Mouse (Mus musculus) liver, adult 2 months (tissue): ENCODE measurements at regions not wholly inside any gene's neighbourhood (a gene's known extent, or its start where the extent isn't known, plus 50 kb on each side); places are given as distances from the start of the nearest gene placed in this dataset.
A peak's percentile ranks its signal among the peaks of the same experiment; 100 is the strongest.

ENCODE experiments used
- DNase-seq: peaks from one replicate; pipeline ENCODE4 v3.0.0-alpha.2; 2011; ENCODE audit warnings: low read depth, low spot score; ENCODE audit errors: extremely low read depth
- H3K27ac ChIP-seq: fragments of 200-500 bp; replicated peaks from 2 replicates; pipeline ENCODE4 v1.5.1; 2012; ENCODE audit warnings: low read depth, mild to moderate bottlenecking, control low read depth, inconsistent platforms, low read length; ENCODE audit not compliant: insufficient read depth
- H3K27me3 ChIP-seq: fragments of 200-500 bp; 2 replicates; pipeline ENCODE4 v1.6.1; 2012; ENCODE audit warnings: mild to moderate bottlenecking, moderate library complexity, low read length, inconsistent platforms; ENCODE audit not compliant: control insufficient read depth, insufficient read depth
- H3K36me3 ChIP-seq: fragments of 200-500 bp; 2 replicates; pipeline ENCODE4 v1.6.1; 2012; ENCODE audit warnings: low read length, inconsistent platforms; ENCODE audit not compliant: control insufficient read depth, insufficient read depth
- H3K4me1 ChIP-seq: fragments of 200-500 bp; 2 replicates; pipeline ENCODE4 v1.6.1; 2011; ENCODE audit warnings: low read length; ENCODE audit not compliant: control insufficient read depth, insufficient read depth
- H3K4me3 ChIP-seq: fragments of 200-500 bp; 2 replicates; pipeline ENCODE4 v1.5.1; 2011; ENCODE audit warnings: low read depth, mild to moderate bottlenecking, control low read depth, low read length, moderate library complexity; ENCODE audit not compliant: insufficient read depth
- H3K79me2 ChIP-seq: fragments of 200-500 bp; 2 replicates; pipeline ENCODE4 v1.6.1; 2012; ENCODE audit warnings: inconsistent platforms, mild to moderate bottlenecking, low read length, moderate library complexity; ENCODE audit not compliant: control insufficient read depth, insufficient read depth
- H3K9ac ChIP-seq: fragments of 200-500 bp; 2 replicates; pipeline ENCODE4 v1.6.1; 2012; ENCODE audit warnings: low read depth, mild to moderate bottlenecking, control low read depth, inconsistent platforms, low read length
- CTCF ChIP-seq: fragments of 200-500 bp; IDR thresholded peaks from 2 replicates; pipeline ENCODE4 v1.5.1; 2011; ENCODE audit warnings: low read depth, low read length, control low read depth
- POLR2A ChIP-seq: fragments of 200-500 bp; IDR thresholded peaks from 2 replicates; pipeline ENCODE4 v1.6.1; 2011; ENCODE audit warnings: low read length, control low read depth; ENCODE audit not compliant: insufficient read depth; ENCODE audit errors: extremely low read depth
- WGBS: fragments of 180-500 bp; shearing (Covaris S2); methylation state at CpG from one replicate; pipeline ENCODE4 v1.1.7; 2018; 5-methylcytosine and 5-hydroxymethylcytosine counted together

- no peak overlapping the region for H3K27ac ChIP-seq
- no peaks in the 10 kb centered on the region for H3K79me2 ChIP-seq
- 84% methylated on average over 3 of the region's 3 CpGs for WGBS
- DNase-seq: no peak
- no peaks in the 10 kb centered on the region for H3K4me1 ChIP-seq
- H3K4me3 ChIP-seq: no peak overlapping the region
- no peaks in the 10 kb centered on the region for H3K27me3 ChIP-seq
- no peaks in the 10 kb centered on the region for H3K36me3 ChIP-seq
- no peak for TF ChIP-seq CTCF
- TF ChIP-seq POLR2A: no peak
- H3K9ac ChIP-seq: no peak overlapping the region
Measured at GRCm38 (mm10) chr11:19468803-19469202, 450.0 kb upstream of the Meis1 start.

GRCm38 (mm10) chr11:19470648-19471341 is 452.0 kb upstream of the Meis1 start:
- Histone ChIP-seq H3K36me3 (no peaks in the 10 kb centered on the region), H3K79me2 (no peaks in the 10 kb centered on the region), H3K27ac (no peak overlapping the region), H3K9ac (no peak overlapping the region), H3K27me3 (no peaks in the 10 kb centered on the region), H3K4me1 (no peaks in the 10 kb centered on the region), H3K4me3 (no peak overlapping the region)
- WGBS: 75% methylated on average over 5 of the region's 5 CpGs
- no peak for DNase-seq
- no peak for TF ChIP-seq POLR2A

- Histone ChIP-seq H3K79me2 (no peaks in the 10 kb centered on the region), H3K4me1 (no peaks in the 10 kb centered on the region), H3K9ac (no peak overlapping the region), H3K36me3 (no peaks in the 10 kb centered on the region), H3K4me3 (no peak overlapping the region), H3K27ac (no peak overlapping the region), H3K27me3 (no peaks in the 10 kb centered on the region)
- no peak for DNase-seq
- TF ChIP-seq POLR2A: no peak
- no peak for TF ChIP-seq CTCF
- 51% methylated on average over 18 of the region's 18 CpGs for WGBS
Measured at GRCm38 (mm10) chr11:19475068-19475786, 448.9 kb upstream of the Spred2 start.

- Histone ChIP-seq H3K79me2 (no peaks in the 10 kb centered on the region), H3K27ac (no peak overlapping the region), H3K4me3 (no peak overlapping the region), H3K27me3 (no peaks in the 10 kb centered on the region), H3K9ac (no peak overlapping the region), H3K36me3 (no peaks in the 10 kb centered on the region), H3K4me1 (no peaks in the 10 kb centered on the region)
- TF ChIP-seq POLR2A (no peak), CTCF (no peak)
- peak; percentile 13 for DNase-seq
- WGBS: 66% methylated on average over 2 of the region's 2 CpGs
Measured at GRCm38 (mm10) chr11:19493089-19493756, 431.0 kb upstream of the Spred2 start.

GRCm38 (mm10) chr11:19521721-19522120 is 402.5 kb upstream of the Spred2 start:
- no peak for TF ChIP-seq CTCF
- TF ChIP-seq POLR2A: no peak
- no peak overlapping the region for H3K4me3 ChIP-seq
- WGBS: 94% methylated on average over 3 of the region's 3 CpGs
- no peaks in the 10 kb centered on the region for H3K36me3 ChIP-seq
- no peak for DNase-seq
- H3K27me3 ChIP-seq: 0 out of 2 replicates have a peak, but pooled peaks cover 3% of the 10 kb centered on the region
- no peaks in the 10 kb centered on the region for H3K4me1 ChIP-seq
- H3K9ac ChIP-seq: no peak overlapping the region
- no peak overlapping the region for H3K27ac ChIP-seq
- H3K79me2 ChIP-seq: no peaks in the 10 kb centered on the region
